Comparison of ENCODE assay signal across 8 mouse cellular contexts in the genomic region with DNA sequence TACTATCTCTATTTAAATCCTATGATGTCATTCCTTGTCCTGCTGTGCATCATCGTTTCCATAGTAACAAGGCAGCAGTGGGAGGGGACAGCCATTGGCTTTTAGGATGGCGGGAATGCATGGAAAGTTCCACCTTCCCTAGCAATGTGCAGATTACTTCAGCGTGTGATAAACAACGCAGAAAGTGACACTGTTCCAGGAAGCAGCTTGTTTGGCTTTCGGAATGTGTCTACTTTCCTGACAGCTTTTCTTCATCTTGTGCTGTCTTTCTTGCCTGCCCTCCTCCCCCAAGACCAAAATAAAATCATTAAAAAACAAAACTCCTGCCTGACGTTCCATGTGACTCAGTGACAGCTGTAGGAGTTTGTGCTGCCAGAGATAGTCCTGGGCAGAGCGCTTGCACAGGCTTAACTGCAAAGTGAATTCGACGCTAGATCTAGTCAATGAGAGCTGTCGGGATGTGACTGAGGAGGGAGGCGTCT.
DNase-seq lines count a peak whose midpoint lies in the region; ATAC-seq and TF ChIP-seq lines count a peak whose summit lies in the region.

No protein-coding gene starts in this region.

- peaks cover 18% of the 10 kb centered on the region for H3K4me1 ChIP-seq in intestine, embryonic 15.5 days (replicated peaks)
- peaks cover 17% of the 10 kb centered on the region for H3K4me1 ChIP-seq in lung, embryonic 16.5 days (replicated peaks; ENCODE audit: control insufficient read depth, insufficient read depth, low read length)
- no peaks in the 10 kb centered on the region for H3K4me1 ChIP-seq in liver, postnatal 0 days (ENCODE audit: insufficient read depth)

- H3K9me3 ChIP-seq in intestine, embryonic 15.5 days, result no peaks in the 10 kb centered on the region
- no peaks in the 10 kb centered on the region for H3K9me3 ChIP-seq in lung, embryonic 16.5 days (ENCODE audit: control insufficient read depth, low read length)
- no peaks in the 10 kb centered on the region for H3K9me3 ChIP-seq in liver, postnatal 0 days (ENCODE audit: low read length)

- 0 out of 2 replicates have a peak overlapping the region, but pooled peaks have one; percentile 36 for H3K27ac ChIP-seq in intestine, embryonic 15.5 days
- no peak overlapping the region for H3K27ac ChIP-seq in lung, embryonic 16.5 days (ENCODE audit: low read length)
- H3K27ac ChIP-seq in liver, postnatal 0 days (ENCODE audit: low read depth), result no peak overlapping the region

- no peak overlapping the region for H3K4me3 ChIP-seq in intestine, embryonic 15.5 days (replicated peaks)
- no peak overlapping the region for H3K4me3 ChIP-seq in lung, embryonic 16.5 days (ENCODE audit: low read length)
- no peak overlapping the region for H3K4me3 ChIP-seq in liver, postnatal 0 days (ENCODE audit: low read depth, low read length)

- peak overlapping the region; percentile 37 for H3K4me2 ChIP-seq in intestine, embryonic 15.5 days (replicated peaks)
- peak overlapping the region; percentile 49 for H3K4me2 ChIP-seq in lung, embryonic 16.5 days (ENCODE audit: low read depth, low read length)
- no peak overlapping the region for H3K4me2 ChIP-seq in liver, postnatal 0 days (ENCODE audit: low read depth, low read length)

- 17% methylated on average over 11 of the region's 11 CpGs for WGBS in intestine, embryonic 15.5 days
- 28% methylated on average over 11 of the region's 11 CpGs for WGBS in lung, embryonic 16.5 days
- 32% methylated on average over 11 of the region's 11 CpGs for WGBS in liver, postnatal 0 days (ENCODE audit: insufficient replicate concordance)

- no peaks in the 10 kb centered on the region for H3K36me3 ChIP-seq in intestine, embryonic 15.5 days
- H3K36me3 ChIP-seq in lung, embryonic 16.5 days (ENCODE audit: control insufficient read depth, insufficient read depth, low read length), result no peaks in the 10 kb centered on the region
- H3K36me3 ChIP-seq in liver, postnatal 0 days (replicated peaks; ENCODE audit: insufficient read depth, low read length), result no peaks in the 10 kb centered on the region

- peak; percentile 59; the same call in 1 of the 2 replicates for ATAC-seq in intestine, embryonic 15.5 days
- peak; percentile 60; the same call in 1 of the 2 replicates for ATAC-seq in lung, embryonic 16.5 days (ENCODE audit: low read depth)
- ATAC-seq in liver, postnatal 0 days, result no peak

- H3K9ac ChIP-seq in intestine, embryonic 15.5 days, result no peak overlapping the region
- H3K9ac ChIP-seq in lung, embryonic 16.5 days (ENCODE audit: low read length), result 0 out of 2 replicates have a peak overlapping the region, but pooled peaks have one; percentile 23
- H3K9ac ChIP-seq in liver, postnatal 0 days (replicated peaks), result no peak overlapping the region

- no peak for TF ChIP-seq CTCF in liver, postnatal 0 days (IDR thresholded peaks at IDR 0.05; ENCODE audit: low read depth)

- no peaks in the 10 kb centered on the region for H3K27me3 ChIP-seq in intestine, embryonic 15.5 days (replicated peaks)
- no peaks in the 10 kb centered on the region; the same call in 1 of the 2 replicates for H3K27me3 ChIP-seq in lung, embryonic 16.5 days (ENCODE audit: control insufficient read depth, insufficient read depth, low read depth, low read length)
- no peaks in the 10 kb centered on the region for H3K27me3 ChIP-seq in liver, postnatal 0 days (ENCODE audit: insufficient read depth, low read length)

- TF ChIP-seq EP300 in liver, postnatal 0 days (IDR thresholded peaks at IDR 0.05; ENCODE audit: low read depth), result no peak

- DNase-seq in 3134 (ENCODE audit: extremely low read depth, insufficient read length, low spot score), result peak; percentile 43
- DNase-seq in adrenal gland, postnatal 36 days, result peak; percentile 5 to 10
- DNase-seq in frontal cortex, postnatal 36 days (ENCODE audit: low spot score in 2 of 2), result peak; percentile 72 to 82
- DNase-seq in right cerebral cortex, postnatal 14 days, result peak; percentile 32
- no peak for DNase-seq in spleen, postnatal 14 days (ENCODE audit: low spot score in 2 of 2)
- DNase-seq in liver, postnatal 0 days, result no peak

Comparison
In these comparisons a context has a peak if more than half of its experiments do, and no peak if none do; other contexts are left out.
1. DNase-seq: peak in 3134 (single experiment), adrenal gland, postnatal 36 days (2 of 2), frontal cortex, postnatal 36 days (2 of 2) and right cerebral cortex, postnatal 14 days (single experiment); none in spleen, postnatal 14 days (0 of 2) and liver, postnatal 0 days (single experiment).